Mouse (Mus musculus) midbrain, embryonic 10.5 days (tissue): ENCODE measurements around the gene Lclat1. TPM values are rescaled to one million over a fixed set of nuclear protein-coding genes. Genes with fewer than 3 reads are reported as not detected.
"Not testable (repeated sequence)": the region's sequence is repeated elsewhere in the genome, so short reads cannot be mapped to it uniquely, and the experiment has no call there.

Experiments used
- DNase-seq: peaks from one replicate; pipeline ENCODE4 v3.0.0-alpha.2; 2017; ENCODE audit warnings: low spot score
- H3K27ac ChIP-seq: fragments of 300-500 bp; sonication (generic); replicated peaks from 2 replicates; pipeline ENCODE4 v1.5.1; 2016; ENCODE audit warnings: mild to moderate bottlenecking
- H3K27me3 ChIP-seq: fragments of 300-500 bp; sonication (generic); 2 replicates; pipeline ENCODE4 v1.6.1; 2016; ENCODE audit warnings: low read depth, mild to moderate bottlenecking; ENCODE audit not compliant: poor library complexity, severe bottlenecking
- H3K36me3 ChIP-seq: fragments of 300-500 bp; sonication (generic); 2 replicates; pipeline ENCODE4 v1.6.1; 2016; ENCODE audit warnings: mild to moderate bottlenecking, moderate library complexity
- H3K4me1 ChIP-seq: fragments of 300-500 bp; sonication (generic); 2 replicates; pipeline ENCODE4 v1.6.1; 2016
- H3K4me3 ChIP-seq: fragments of 300-500 bp; sonication (generic); 2 replicates; pipeline ENCODE4 v1.5.1; 2016; ENCODE audit warnings: mild to moderate bottlenecking, moderate library complexity
- H3K9me3 ChIP-seq: fragments of 300-500 bp; sonication (generic); replicated peaks from 2 replicates; pipeline ENCODE4 v1.6.1; 2016; ENCODE audit warnings: mild to moderate bottlenecking
- WGBS: fragments of 180-500 bp; shearing (Covaris S2); methylation state at CpG from one replicate; pipeline ENCODE4 v1.1.7; 2016; 5-methylcytosine and 5-hydroxymethylcytosine counted together
- polyA plus RNA-seq: library from polyadenylated mRNA; unstranded; fragments of >200 nt; fragmentation: Nextera tagmentation; extraction: Ambion mirVana; gene quantifications from 2 replicates; pipeline ENCODE4 v1.2.1, GENCODE M21; 2016

Gene Lclat1
- polyA plus RNA-seq, 1 experiment from 2014 or later, result 9.2 TPM

DNA sequence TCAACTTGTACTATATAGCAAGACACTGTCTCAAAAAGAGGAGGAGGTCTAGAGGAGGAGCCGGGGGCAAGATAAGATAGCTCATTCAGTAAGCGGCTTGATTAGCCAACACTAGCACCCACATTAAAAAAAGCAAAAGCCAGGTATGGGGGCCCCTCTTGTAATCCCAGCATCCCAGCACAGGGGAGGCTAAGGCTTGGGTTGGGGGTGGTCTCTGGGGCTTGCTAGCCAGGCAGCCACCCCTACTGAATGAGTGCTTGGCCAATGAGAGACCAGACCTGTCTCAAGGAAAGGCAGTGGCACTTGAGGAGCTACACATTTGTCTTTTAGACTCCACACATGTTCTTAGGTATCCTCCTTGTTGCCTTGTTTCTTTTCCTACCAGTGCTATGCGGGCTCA is 136.8 kb downstream of the Lclat1 start:
- no peak for DNase-seq
- H3K4me3 ChIP-seq, result no peak overlapping the region
- peaks cover 5% of the 10 kb centered on the region for H3K4me1 ChIP-seq
- no peaks in the 10 kb centered on the region for H3K36me3 ChIP-seq
- H3K9me3 ChIP-seq, result no peaks in the 10 kb centered on the region
- 95% methylated on average over 3 of the region's 3 CpGs for WGBS
- H3K27me3 ChIP-seq, result no peaks in the 10 kb centered on the region
- H3K27ac ChIP-seq, result no peak overlapping the region

DNA sequence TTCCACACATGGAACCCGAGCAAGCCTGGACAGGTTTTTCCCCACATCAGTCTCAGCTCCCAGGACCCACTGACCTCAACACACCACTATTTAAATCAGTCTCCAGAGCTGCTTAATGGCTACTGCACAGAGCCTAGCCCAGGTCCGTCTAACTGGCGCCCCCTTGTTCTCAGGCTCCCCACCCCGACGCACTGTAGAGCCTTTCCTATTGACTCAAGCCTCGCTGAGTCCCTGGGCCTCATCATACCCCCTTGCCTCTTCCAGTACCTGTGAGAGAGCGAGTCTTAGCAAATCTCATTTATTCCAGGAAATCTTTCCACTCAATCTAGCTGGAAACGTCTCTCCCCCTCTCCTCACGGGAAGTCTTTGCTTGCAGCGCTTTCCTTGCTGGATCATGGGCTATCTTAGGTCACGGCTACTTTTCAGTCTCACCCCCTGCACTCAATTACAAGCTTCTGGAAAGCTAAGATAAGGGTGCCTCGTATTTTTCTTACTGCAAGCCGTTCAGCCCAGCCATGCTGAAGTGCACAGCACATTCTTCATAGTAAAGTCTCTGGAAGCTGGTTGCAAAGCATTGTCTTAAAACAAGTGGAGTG is 137.4 kb downstream of the Lclat1 start:
- Histone ChIP-seq H3K36me3 (no peaks in the 10 kb centered on the region), H3K9me3 (no peaks in the 10 kb centered on the region), H3K27ac (no peak overlapping the region), H3K27me3 (no peaks in the 10 kb centered on the region), H3K4me1 (peaks cover 5% of the 10 kb centered on the region), H3K4me3 (no peak overlapping the region)
- no peak for DNase-seq
- 83% methylated on average over 13 of the region's 13 CpGs for WGBS

DNA sequence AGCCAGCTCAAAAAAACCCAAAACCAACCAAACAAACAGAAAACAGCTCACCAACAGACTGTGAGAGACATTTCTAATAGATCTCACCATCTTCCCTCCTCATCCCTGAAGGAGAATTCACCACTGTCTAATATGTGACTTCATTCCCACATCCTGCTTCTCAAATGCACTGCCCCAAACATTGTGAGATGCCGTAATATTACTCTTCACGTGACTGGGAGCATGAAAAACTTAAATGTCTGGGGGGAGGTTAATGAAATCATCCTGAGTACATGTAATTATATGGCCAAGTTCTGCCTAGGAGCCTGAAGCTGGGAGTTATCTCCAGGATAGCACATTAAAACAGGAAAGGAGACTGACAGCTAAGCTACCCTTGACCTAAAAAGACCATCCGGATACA is 138.3 kb downstream of the Lclat1 start:
- H3K36me3 ChIP-seq, result no peaks in the 10 kb centered on the region
- no peaks in the 10 kb centered on the region for H3K27me3 ChIP-seq
- H3K9me3 ChIP-seq, result no peaks in the 10 kb centered on the region
- WGBS, result 94% methylated on average over 3 of the region's 3 CpGs
- H3K27ac ChIP-seq, result no peak overlapping the region
- H3K4me3 ChIP-seq, result no peak overlapping the region
- DNase-seq, result no peak
- H3K4me1 ChIP-seq, result peaks cover 9% of the 10 kb centered on the region

GRCm38 (mm10) chr17:73246926-73247325 is 139.1 kb downstream of the Lclat1 start:
- Histone ChIP-seq H3K27me3 (no peaks in the 10 kb centered on the region), H3K36me3 (no peaks in the 10 kb centered on the region), H3K9me3 (no peaks in the 10 kb centered on the region), H3K4me1 (peaks cover 18% of the 10 kb centered on the region), H3K27ac (no peak overlapping the region), H3K4me3 (no peak overlapping the region)
- DNase-seq, result no peak
- 95% methylated on average over 2 of the region's 2 CpGs for WGBS

- Histone ChIP-seq H3K4me1 (peaks cover 18% of the 10 kb centered on the region), H3K4me3 (no peak overlapping the region), H3K9me3 (no peaks in the 10 kb centered on the region), H3K27ac (no peak overlapping the region), H3K27me3 (no peaks in the 10 kb centered on the region), H3K36me3 (no peaks in the 10 kb centered on the region)
- 94% methylated on average over 14 of the region's 14 CpGs for WGBS
- no peak for DNase-seq
These were observed 140.0 kb downstream of the Lclat1 start for GRCm38 (mm10) chr17:73247758-73248157.

- H3K36me3 ChIP-seq, result no peaks in the 10 kb centered on the region
- H3K9me3 ChIP-seq, result no peaks in the 10 kb centered on the region
- no peak overlapping the region for H3K27ac ChIP-seq
- DNase-seq, result no peak
- WGBS, result 88% methylated on average over 3 of the region's 3 CpGs
- no peaks in the 10 kb centered on the region for H3K27me3 ChIP-seq
- H3K4me1 ChIP-seq, result peaks cover 21% of the 10 kb centered on the region
- no peak overlapping the region for H3K4me3 ChIP-seq
These were observed 142.8 kb downstream of the Lclat1 start for GRCm38 (mm10) chr17:73250488-73251141.

DNA sequence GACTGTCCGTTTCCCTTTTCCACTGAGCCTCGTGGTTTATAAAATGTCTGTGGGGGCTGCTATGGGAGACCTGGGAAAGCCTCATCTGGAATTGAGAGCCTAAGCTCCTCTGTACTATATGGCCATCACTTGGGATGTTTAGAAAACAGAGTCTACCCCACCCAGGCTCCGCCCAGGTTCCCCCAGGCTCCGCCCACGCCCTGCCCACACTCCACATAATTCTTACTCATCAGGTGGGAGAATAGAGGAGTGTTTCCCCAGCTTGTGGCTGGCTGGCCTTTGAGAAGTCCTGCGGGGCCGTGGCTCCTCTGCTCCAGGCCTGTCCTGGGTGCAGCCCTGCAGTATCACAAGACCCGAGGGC is 143.3 kb downstream of the Lclat1 start:
- H3K4me1 ChIP-seq, result peaks cover 21% of the 10 kb centered on the region
- no peak for DNase-seq

GRCm38 (mm10) chr17:73251812-73252608 is 144.2 kb downstream of the Lclat1 start:
- Histone ChIP-seq H3K9me3 (no peaks in the 10 kb centered on the region), H3K27me3 (no peaks in the 10 kb centered on the region), H3K36me3 (no peaks in the 10 kb centered on the region), H3K4me1 (peaks cover 17% of the 10 kb centered on the region), H3K4me3 (no peak overlapping the region), H3K27ac (no peak overlapping the region)
- DNase-seq, result no peak
- 82% methylated on average over 11 of the region's 11 CpGs for whole genome bisulfite sequencing

More for the DNA sequence above, 143.3 kb downstream of the Lclat1 start:
- 78% methylated on average over 8 of the region's 8 CpGs for WGBS
- Histone ChIP-seq H3K36me3 (no peaks in the 10 kb centered on the region), H3K4me3 (no peak overlapping the region), H3K27ac (no peak overlapping the region), H3K9me3 (no peaks in the 10 kb centered on the region), H3K27me3 (no peaks in the 10 kb centered on the region)

DNA sequence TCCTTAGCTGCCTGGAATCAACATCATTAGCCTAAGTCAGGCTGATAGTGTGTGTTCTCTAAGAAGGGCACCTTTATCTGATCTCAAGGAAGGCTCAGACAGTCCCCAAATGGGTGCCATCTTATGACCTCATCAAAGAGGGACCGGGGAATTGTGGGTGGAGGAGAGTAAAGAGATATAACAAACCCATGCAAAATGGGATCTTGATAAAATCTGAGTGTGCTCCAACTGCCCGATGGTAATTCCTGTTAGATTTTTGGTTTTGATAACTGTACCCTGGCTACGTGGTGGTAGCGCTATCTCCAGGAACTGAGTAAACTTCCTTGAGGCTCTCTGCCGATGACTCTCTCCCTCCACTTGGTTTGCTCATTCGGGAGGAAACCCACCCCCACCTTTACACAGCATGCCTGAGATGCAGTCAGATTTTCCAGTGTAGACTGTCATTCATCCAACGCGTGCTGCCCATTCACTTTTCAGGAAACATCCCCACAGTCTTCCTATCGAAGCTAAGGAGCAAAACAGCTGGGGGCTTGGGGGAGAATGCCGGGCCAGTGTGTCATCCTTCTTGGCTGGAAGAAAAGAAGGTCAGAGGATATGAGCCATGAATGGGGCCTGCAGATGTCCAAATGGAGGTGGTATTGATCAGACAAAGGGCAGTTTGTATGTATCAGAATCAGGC is 145.6 kb downstream of the Lclat1 start:
- H3K9me3 ChIP-seq, result no peaks in the 10 kb centered on the region
- DNase-seq, result no peak
- H3K27me3 ChIP-seq, result no peaks in the 10 kb centered on the region
- 83% methylated on average over 10 of the region's 10 CpGs for WGBS
- no peak overlapping the region for H3K4me3 ChIP-seq
- no peaks in the 10 kb centered on the region for H3K36me3 ChIP-seq
- H3K27ac ChIP-seq, result no peak overlapping the region
- H3K4me1 ChIP-seq, result peaks cover 16% of the 10 kb centered on the region

- Histone ChIP-seq H3K4me1 (peaks cover 15% of the 10 kb centered on the region), H3K27ac (no peak overlapping the region), H3K27me3 (no peaks in the 10 kb centered on the region), H3K4me3 (no peak overlapping the region), H3K9me3 (no peaks in the 10 kb centered on the region), H3K36me3 (no peaks in the 10 kb centered on the region)
- WGBS, result 93% methylated on average over 5 of the region's 5 CpGs
- no peak for DNase-seq
These were observed 148.0 kb downstream of the Lclat1 start for GRCm38 (mm10) chr17:73255801-73256200.

GRCm38 (mm10) chr17:73258620-73259019 is 150.8 kb downstream of the Lclat1 start:
- H3K27me3 ChIP-seq, result no peaks in the 10 kb centered on the region
- H3K4me1 ChIP-seq, result 0 out of 2 replicates have a peak, but pooled peaks cover 2% of the 10 kb centered on the region
- H3K9me3 ChIP-seq, result no peaks in the 10 kb centered on the region
- no peak overlapping the region for H3K4me3 ChIP-seq
- DNase-seq, result no peak
- H3K36me3 ChIP-seq, result no peaks in the 10 kb centered on the region
- 69% methylated on average over 12 of the region's 12 CpGs for WGBS
- no peak overlapping the region; the same call in 1 of the 2 replicates for H3K27ac ChIP-seq

DNA sequence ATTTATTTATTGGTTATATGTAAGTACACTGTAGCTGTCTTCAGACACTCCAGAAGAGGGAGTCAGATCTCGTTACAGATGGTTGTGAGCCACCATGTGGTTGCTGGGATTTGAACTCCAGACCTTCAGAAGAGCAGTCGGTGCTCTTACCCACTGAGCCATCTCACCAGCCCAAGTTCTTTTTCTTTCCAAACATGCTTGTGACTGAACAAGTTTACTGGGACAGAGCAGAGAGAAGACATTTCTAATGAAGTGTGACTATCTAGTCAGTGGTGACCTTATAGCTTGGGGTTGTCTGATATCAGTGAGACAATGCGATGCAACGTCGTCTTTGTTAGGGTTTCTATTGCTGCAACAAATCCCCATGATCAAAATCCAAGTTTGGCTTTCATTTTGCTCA is 151.5 kb downstream of the Lclat1 start:
- 92% methylated on average over 5 of the region's 5 CpGs for WGBS
- DNase-seq, H3K27ac ChIP-seq, H3K9me3 ChIP-seq, H3K4me3 ChIP-seq, H3K27me3 ChIP-seq, H3K4me1 ChIP-seq, H3K36me3 ChIP-seq: not testable (repeated sequence)
